Mouse (Mus musculus): ENCODE data around the gene Supt4a. TPM values are rescaled to one million over a fixed set of nuclear protein-coding genes. Genes with fewer than 3 reads are reported as not detected.

The Supt4a gene
- polyA plus RNA-seq, 1 experiment from 2014 or later, result 159 TPM

DNA sequence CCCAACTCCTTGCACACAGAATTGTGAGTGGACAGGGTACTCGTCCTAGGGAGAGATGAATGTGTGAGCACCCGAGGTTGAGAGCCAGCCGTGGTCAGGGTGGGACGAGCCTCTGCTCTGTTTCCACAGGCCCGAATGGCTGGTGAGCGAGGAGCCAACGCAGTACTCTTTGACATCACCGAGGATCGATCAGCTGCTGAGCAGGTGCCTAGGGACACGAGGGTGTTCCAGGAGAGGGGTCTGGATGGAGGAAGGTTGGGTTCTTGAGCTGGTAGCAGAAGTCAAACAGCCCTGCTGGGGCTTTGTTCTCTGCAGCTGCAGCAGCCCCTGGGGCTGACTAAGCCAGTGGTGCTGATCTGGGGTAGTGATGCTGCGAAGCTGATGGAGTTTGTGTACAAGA is 10.3 kb upstream of the Supt4a start:
- ATAC-seq (ENCODE audit: low FRiP score, low read depth), result no peak
- H3K9me3 ChIP-seq, result no peaks in the 10 kb centered on the region
- 70% methylated on average over 11 of the region's 11 CpGs for WGBS
- no peak overlapping the region for H3K27ac ChIP-seq
- H3K4me3 ChIP-seq, result no peak overlapping the region
- peaks cover 14% of the 10 kb centered on the region for H3K4me1 ChIP-seq
- no peak overlapping the region for H3K9ac ChIP-seq
- H3K27me3 ChIP-seq, result no peaks in the 10 kb centered on the region
- H3K36me3 ChIP-seq, result no peaks in the 10 kb centered on the region
- no peak overlapping the region for H3K4me2 ChIP-seq (replicated peaks)

DNA sequence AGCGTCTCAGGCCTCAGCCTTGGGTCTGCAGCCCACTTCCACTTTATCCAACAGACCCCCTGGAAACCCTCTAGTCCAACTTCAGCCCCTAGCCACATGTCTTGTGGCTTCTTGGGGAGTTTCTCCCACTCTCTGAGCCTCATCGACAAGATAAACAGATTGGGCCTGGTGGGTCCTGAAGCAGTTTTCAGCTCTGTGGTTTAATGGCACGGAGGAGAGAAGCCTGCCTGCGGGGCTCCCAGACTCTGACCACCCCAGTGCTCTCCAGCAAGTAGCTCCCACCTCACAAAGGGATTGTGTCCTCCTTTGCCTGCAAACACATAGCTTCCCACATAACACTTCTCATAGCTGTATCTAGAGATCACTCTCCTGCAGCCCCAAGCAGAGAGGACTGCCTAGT is 9.9 kb upstream of the Supt4a start:
- ATAC-seq (ENCODE audit: low FRiP score, low read depth), result no peak
- no peak overlapping the region for H3K9ac ChIP-seq
- no peaks in the 10 kb centered on the region for H3K9me3 ChIP-seq
- peaks cover 14% of the 10 kb centered on the region for H3K4me1 ChIP-seq
- no peak overlapping the region for H3K4me2 ChIP-seq (replicated peaks)
- H3K36me3 ChIP-seq, result no peaks in the 10 kb centered on the region
- H3K27ac ChIP-seq, result no peak overlapping the region
- no peak overlapping the region for H3K4me3 ChIP-seq
- H3K27me3 ChIP-seq, result no peaks in the 10 kb centered on the region
- WGBS, result 59% methylated on average over 4 of the region's 4 CpGs

DNA sequence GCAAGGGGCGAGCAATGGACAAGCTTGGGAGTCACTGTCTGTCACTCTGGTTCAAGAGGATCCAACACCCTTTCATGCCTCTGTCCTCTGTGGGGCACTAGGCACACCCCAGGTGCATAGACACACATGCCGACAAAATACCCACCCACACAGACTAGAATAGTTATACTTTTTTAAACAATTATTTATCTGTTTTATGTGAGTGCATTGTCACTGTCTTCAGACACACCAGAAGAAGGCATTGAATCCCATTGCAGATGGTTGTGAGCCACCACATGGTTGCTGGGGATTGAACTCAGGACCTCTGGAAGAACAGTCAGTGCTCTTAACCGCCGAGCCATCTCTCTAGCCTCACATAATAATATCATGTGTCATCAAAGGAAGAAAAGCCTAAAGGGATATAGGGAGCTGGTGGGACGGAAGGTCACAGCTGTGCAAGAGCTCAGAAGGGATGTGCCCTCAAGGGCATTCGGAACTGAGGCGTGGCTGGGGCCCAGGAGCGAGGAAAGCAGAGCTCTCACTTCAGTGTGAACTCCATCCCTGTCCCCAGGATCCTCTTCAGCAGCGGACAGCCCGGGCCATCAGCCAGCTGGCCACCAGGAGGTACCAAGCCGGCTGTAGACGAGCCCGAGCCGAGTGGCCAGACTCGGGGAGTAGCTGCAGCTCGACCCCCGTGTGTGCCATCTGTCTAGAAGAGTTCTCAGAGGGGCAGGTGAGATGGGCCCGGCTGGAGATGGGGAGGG is 8.3 kb upstream of the Supt4a start:
- no peak; the same call in 1 of the 2 replicates for ATAC-seq (ENCODE audit: low FRiP score, low read depth)
- H3K9ac ChIP-seq, result no peak overlapping the region
- no peaks in the 10 kb centered on the region for H3K36me3 ChIP-seq
- peaks cover 17% of the 10 kb centered on the region for H3K4me1 ChIP-seq
- no peak overlapping the region for H3K4me3 ChIP-seq
- H3K27ac ChIP-seq, result no peak overlapping the region
- WGBS, result 41% methylated on average over 18 of the region's 18 CpGs
- H3K27me3 ChIP-seq, result no peaks in the 10 kb centered on the region
- H3K9me3 ChIP-seq, result no peaks in the 10 kb centered on the region
- H3K4me2 ChIP-seq (replicated peaks), result no peak overlapping the region

GRCm38 (mm10) chr11:87729593-87730185 is 7.7 kb upstream of the Supt4a start:
- H3K36me3 ChIP-seq, result no peaks in the 10 kb centered on the region
- H3K4me1 ChIP-seq, result peaks cover 19% of the 10 kb centered on the region
- H3K27me3 ChIP-seq, result no peaks in the 10 kb centered on the region
- no peaks in the 10 kb centered on the region for H3K9me3 ChIP-seq
- H3K4me2 ChIP-seq (replicated peaks), result no peak overlapping the region
- 81% methylated on average over 13 of the region's 13 CpGs for WGBS
- H3K4me3 ChIP-seq, result no peak overlapping the region
- H3K9ac ChIP-seq, result no peak overlapping the region
- ATAC-seq (ENCODE audit: low FRiP score, low read depth), result no peak
- H3K27ac ChIP-seq, result no peak overlapping the region

- H3K4me1 ChIP-seq, result peaks cover 13% of the 10 kb centered on the region
- H3K9ac ChIP-seq, result no peak overlapping the region
- no peak overlapping the region for H3K27ac ChIP-seq
- H3K36me3 ChIP-seq, result no peaks in the 10 kb centered on the region
- WGBS, result 77% methylated on average over 10 of the region's 10 CpGs
- no peaks in the 10 kb centered on the region for H3K9me3 ChIP-seq
- H3K4me3 ChIP-seq, result no peak overlapping the region
- no peak overlapping the region for H3K4me2 ChIP-seq (replicated peaks)
- no peak for ATAC-seq (ENCODE audit: low FRiP score, low read depth)
- H3K27me3 ChIP-seq, result no peaks in the 10 kb centered on the region
Observed at GRCm38 (mm10) chr11:87730652-87731310, 6.6 kb upstream of the Supt4a start.

DNA sequence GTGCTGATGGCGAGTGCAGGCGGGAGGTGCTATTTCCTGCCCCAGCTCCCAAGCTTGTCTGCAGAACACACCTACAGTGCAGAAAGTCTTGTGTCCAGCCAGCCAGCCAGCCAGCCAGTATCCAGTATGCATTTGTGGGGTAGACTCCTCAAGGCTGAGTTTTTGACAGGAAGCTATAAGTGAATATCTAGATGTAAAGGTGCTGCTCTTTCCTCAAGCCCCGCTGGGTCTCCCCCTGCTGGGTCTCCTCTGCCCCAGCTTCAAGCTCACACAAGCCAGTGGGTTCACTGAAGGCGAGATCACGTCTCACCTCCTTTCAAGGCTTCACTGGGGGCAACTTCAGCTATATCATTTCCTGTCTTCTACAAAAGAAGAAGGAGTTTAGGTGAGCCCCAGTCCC is 3.0 kb upstream of the Supt4a start:
- ATAC-seq (ENCODE audit: low FRiP score, low read depth), result no peak
- Histone ChIP-seq H3K4me1 (peaks cover 19% of the 10 kb centered on the region), H3K9ac (peak overlapping the region; percentile 51), H3K27ac (no peak overlapping the region), H3K9me3 (no peaks in the 10 kb centered on the region), H3K36me3 (peaks cover 2% of the 10 kb centered on the region), H3K4me3 (no peak overlapping the region), H3K4me2 (replicated peaks) (peak overlapping the region; percentile 44), H3K27me3 (no peaks in the 10 kb centered on the region)
- 58% methylated on average over 5 of the region's 5 CpGs for WGBS

- Histone ChIP-seq H3K9me3 (no peaks in the 10 kb centered on the region), H3K4me3 (no peak overlapping the region), H3K27ac (no peak overlapping the region), H3K4me1 (peaks cover 19% of the 10 kb centered on the region), H3K27me3 (no peaks in the 10 kb centered on the region), H3K4me2 (replicated peaks) (no peak overlapping the region), H3K9ac (no peak overlapping the region), H3K36me3 (peaks cover 15% of the 10 kb centered on the region)
- 77% methylated on average over 6 of the region's 6 CpGs for WGBS
- ATAC-seq (ENCODE audit: low FRiP score, low read depth), result no peak
Observed at GRCm38 (mm10) chr11:87735691-87736090, 1.7 kb upstream of the Supt4a start.

DNA sequence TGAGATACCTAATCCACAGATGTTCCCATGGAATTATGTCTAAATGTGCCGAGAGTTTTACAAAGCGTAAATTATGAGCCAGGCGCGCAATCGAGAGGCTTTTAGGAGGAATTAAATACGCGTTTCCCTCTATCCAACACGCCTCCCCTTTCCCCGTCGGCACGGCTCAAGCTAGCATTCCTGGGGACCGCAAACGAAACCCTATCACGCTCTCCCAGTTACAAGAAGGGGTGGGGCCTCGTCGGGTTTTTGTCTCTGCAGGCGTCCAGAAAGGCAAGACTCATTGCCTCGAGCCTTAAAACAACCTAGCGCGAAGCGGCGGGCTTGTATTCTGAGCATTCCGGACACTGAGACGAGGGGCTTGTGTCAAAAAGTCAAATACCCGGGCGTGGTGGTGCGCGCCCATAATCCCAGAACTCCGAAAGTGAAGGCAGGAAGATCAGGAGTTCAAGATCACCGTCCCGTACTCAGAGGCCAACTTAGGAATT is 661 bp upstream of the Supt4a start:
- peak overlapping the region; percentile 85 for H3K4me3 ChIP-seq
- peak overlapping the region; percentile 74 for H3K9ac ChIP-seq
- H3K4me2 ChIP-seq (replicated peaks), result peak overlapping the region; percentile 95
- peaks cover 19% of the 10 kb centered on the region for H3K4me1 ChIP-seq
- H3K27me3 ChIP-seq, result no peaks in the 10 kb centered on the region
- WGBS, result under 1% methylated on average over 31 of the region's 31 CpGs
- no peaks in the 10 kb centered on the region for H3K9me3 ChIP-seq
- H3K27ac ChIP-seq, result peak overlapping the region; percentile 90
- ATAC-seq (ENCODE audit: low FRiP score, low read depth), result peak; percentile 86
- H3K36me3 ChIP-seq, result peaks cover 17% of the 10 kb centered on the region

DNA sequence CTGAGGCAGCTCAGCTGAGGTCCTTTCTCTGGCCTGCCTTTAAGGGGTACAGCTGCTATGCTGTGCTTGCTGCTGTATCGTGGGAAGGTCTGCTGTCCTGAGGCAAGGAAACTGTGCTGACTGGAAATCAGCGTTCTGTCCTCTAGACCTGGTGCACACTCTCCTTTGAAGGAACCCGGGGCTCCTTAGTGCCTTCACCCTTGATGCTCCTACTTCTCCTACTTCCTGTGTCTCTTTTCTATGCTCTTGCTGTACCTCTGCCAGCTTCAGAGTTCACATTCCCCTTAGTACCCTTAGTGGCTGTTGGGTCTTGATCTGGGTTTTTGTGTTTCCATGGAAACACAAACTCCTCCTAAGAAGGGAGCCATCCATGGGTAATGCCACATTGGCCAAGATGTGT is 6.3 kb downstream of the Supt4a start:
- Histone ChIP-seq H3K27me3 (0 out of 2 replicates have a peak, but pooled peaks cover under 1% of the 10 kb centered on the region), H3K4me3 (no peak overlapping the region), H3K4me2 (replicated peaks) (no peak overlapping the region), H3K36me3 (peaks cover 56% of the 10 kb centered on the region), H3K4me1 (peaks cover 4% of the 10 kb centered on the region; the same call in 1 of the 2 replicates), H3K9me3 (no peaks in the 10 kb centered on the region), H3K9ac (no peak overlapping the region), H3K27ac (no peak overlapping the region)
- WGBS, result 98% methylated on average over 3 of the region's 3 CpGs
- no peak for ATAC-seq (ENCODE audit: low FRiP score, low read depth)

DNA sequence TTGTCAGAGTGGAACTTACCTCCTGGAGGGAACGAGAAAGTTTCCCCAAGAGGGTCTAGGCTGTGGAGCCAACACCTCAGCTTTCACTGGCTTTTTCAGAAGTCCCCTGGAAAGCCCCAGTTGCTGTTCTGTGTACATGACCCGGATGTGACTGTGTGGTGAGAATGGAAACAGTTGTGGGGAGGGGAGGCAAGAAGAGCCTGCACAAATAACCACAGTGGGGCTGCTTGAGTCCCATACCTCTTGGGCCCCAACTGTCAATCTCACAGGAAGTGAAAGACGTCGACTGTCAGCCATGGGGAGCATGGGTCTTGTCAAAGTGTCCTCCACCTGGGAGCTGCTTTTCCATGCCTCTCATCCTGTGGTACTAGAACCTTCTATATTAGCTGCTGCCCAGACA is 7.6 kb downstream of the Supt4a start:
- Histone ChIP-seq H3K9me3 (no peaks in the 10 kb centered on the region), H3K36me3 (peaks cover 48% of the 10 kb centered on the region), H3K9ac (no peak overlapping the region), H3K4me1 (peaks cover 12% of the 10 kb centered on the region), H3K27me3 (0 out of 2 replicates have a peak, but pooled peaks cover 5% of the 10 kb centered on the region), H3K4me3 (no peak overlapping the region), H3K27ac (no peak overlapping the region), H3K4me2 (replicated peaks) (no peak overlapping the region)
- 75% methylated on average over 4 of the region's 4 CpGs for WGBS
- no peak for ATAC-seq (ENCODE audit: low FRiP score, low read depth)

GRCm38 (mm10) chr11:87745632-87746555 is 8.5 kb downstream of the Supt4a start:
- no peak overlapping the region for H3K9ac ChIP-seq
- 0 out of 2 replicates have a peak, but pooled peaks cover 5% of the 10 kb centered on the region for H3K27me3 ChIP-seq
- 84% methylated on average over 9 of the region's 9 CpGs for WGBS
- no peak for ATAC-seq (ENCODE audit: low FRiP score, low read depth)
- H3K4me3 ChIP-seq, result no peak overlapping the region
- H3K36me3 ChIP-seq, result peaks cover 41% of the 10 kb centered on the region
- H3K9me3 ChIP-seq, result no peaks in the 10 kb centered on the region
- H3K4me2 ChIP-seq (replicated peaks), result no peak overlapping the region
- H3K4me1 ChIP-seq, result peaks cover 12% of the 10 kb centered on the region
- H3K27ac ChIP-seq, result no peak overlapping the region

All from limb, embryonic 13.5 days (tissue).